Mouse (Mus musculus) cortical plate, adult 2 months (tissue): ENCODE data around the gene Slc2a6. TPM values are rescaled to one million over a fixed set of nuclear protein-coding genes. Genes with fewer than 3 reads are reported as not detected.

Experiments
- H3K27ac ChIP-seq: fragments of 200-500 bp; 2 replicates; pipeline ENCODE4 v1.5.1; 2012; ENCODE audit warnings: low read length, control low read depth, inconsistent platforms; ENCODE audit not compliant: insufficient read depth
- H3K4me1 ChIP-seq: fragments of 200-500 bp; 2 replicates; pipeline ENCODE4 v1.6.1; 2011; ENCODE audit warnings: low read length; ENCODE audit not compliant: control insufficient read depth, insufficient read depth
- H3K4me3 ChIP-seq: fragments of 200-500 bp; 2 replicates; pipeline ENCODE4 v1.5.1; 2011; ENCODE audit warnings: mild to moderate bottlenecking, low read length, control low read depth; ENCODE audit not compliant: insufficient read depth
- CTCF ChIP-seq: fragments of 200-500 bp; IDR thresholded peaks from 2 replicates; pipeline ENCODE4 v1.5.1; 2011; ENCODE audit warnings: mild to moderate bottlenecking, control low read depth, low read length; ENCODE audit not compliant: insufficient read depth; ENCODE audit errors: extremely low read depth
- POLR2A ChIP-seq: fragments of 200-500 bp; IDR thresholded peaks from 2 replicates; pipeline ENCODE4 v1.6.1; 2011; ENCODE audit warnings: mild to moderate bottlenecking, low read length, control low read depth; ENCODE audit not compliant: insufficient read depth; ENCODE audit errors: extremely low read depth
- polyA plus RNA-seq: library from polyadenylated mRNA; depleted of rRNA; stranded (reverse); fragments of >200 nt; gene quantifications from 2 replicates; pipeline ENCODE4 v1.2.3, GENCODE M21; 2012

The Slc2a6 gene
- polyA plus RNA-seq, 1 experiment, result 43.2 TPM

- no peak overlapping the region for H3K27ac ChIP-seq
- H3K4me3 ChIP-seq, result no peak overlapping the region
- TF ChIP-seq CTCF (no peak), POLR2A (peak; percentile 53; the same call in 1 of the 2 replicates)
- no peaks in the 10 kb centered on the region for H3K4me1 ChIP-seq
Observed at GRCm38 (mm10) chr2:27021103-27021502, 6.7 kb downstream of the Slc2a6 start.

- TF ChIP-seq CTCF, result no peak
- no peak for TF ChIP-seq POLR2A
Observed at GRCm38 (mm10) chr2:27019530-27019929, 8.3 kb downstream of the Slc2a6 start.

GRCm38 (mm10) chr2:27017802-27018201, 10.0 kb downstream of the Slc2a6 start:
- no peak overlapping the region for H3K4me3 ChIP-seq
- no peaks in the 10 kb centered on the region for H3K4me1 ChIP-seq
- TF ChIP-seq CTCF (peak; percentile 91), POLR2A (no peak)

More at GRCm38 (mm10) chr2:27019530-27019929, 8.3 kb downstream of the Slc2a6 start:
- Histone ChIP-seq H3K27ac (no peak overlapping the region), H3K4me1 (no peaks in the 10 kb centered on the region), H3K4me3 (no peak overlapping the region)

GRCm38 (mm10) chr2:27009714-27010244, 18.0 kb downstream of the Slc2a6 start, which contains the start of gene Cacfd1:
Cacfd1 (plus strand) TSS chr2:27009926.
- peak within 1 kb of the TSS; percentile 52 for H3K4me3 ChIP-seq
- TF ChIP-seq POLR2A, result peak; percentile 57; the same call in 1 of the 2 replicates
- no peak for TF ChIP-seq CTCF
- H3K27ac ChIP-seq, result peak within 1 kb of the TSS; percentile 28; the same call in 1 of the 2 replicates
- H3K4me1 ChIP-seq, result peaks cover 2% of the 10 kb centered on the region; the same call in 1 of the 2 replicates

More at GRCm38 (mm10) chr2:27017802-27018201, 10.0 kb downstream of the Slc2a6 start:
- H3K27ac ChIP-seq, result no peak overlapping the region

GRCm38 (mm10) chr2:27007701-27008100, 20.1 kb downstream of the Slc2a6 start:
- TF ChIP-seq CTCF (no peak), POLR2A (no peak)
- H3K4me1 ChIP-seq, result peaks cover 2% of the 10 kb centered on the region; the same call in 1 of the 2 replicates
- H3K4me3 ChIP-seq, result no peak overlapping the region
- no peak overlapping the region for H3K27ac ChIP-seq

GRCm38 (mm10) chr2:27006255-27006654, 21.5 kb downstream of the Slc2a6 start:
- TF ChIP-seq CTCF, result no peak
- TF ChIP-seq POLR2A, result no peak
- no peak overlapping the region for H3K27ac ChIP-seq
- H3K4me3 ChIP-seq, result no peak overlapping the region
- peaks cover under 1% of the 10 kb centered on the region; the same call in 1 of the 2 replicates for H3K4me1 ChIP-seq

DNA sequence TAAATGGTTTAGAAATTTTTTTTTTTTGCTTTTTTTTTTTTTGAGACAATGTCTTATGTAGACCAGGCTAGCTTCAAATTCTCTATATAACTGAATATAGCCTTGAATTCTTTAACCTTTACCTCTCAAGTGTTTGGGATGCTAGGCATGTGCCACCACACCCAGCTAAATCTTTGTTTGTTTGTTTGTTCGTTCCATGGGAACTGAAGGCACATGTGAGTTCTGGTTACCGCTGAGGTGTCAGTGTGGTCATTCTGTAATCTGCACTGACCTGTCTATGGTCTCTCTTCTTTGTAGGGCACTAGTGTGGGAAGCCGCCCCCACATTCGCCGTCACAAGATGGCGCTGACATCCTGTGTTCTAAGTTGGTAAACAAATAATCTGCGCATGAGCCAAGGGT, 29.8 kb downstream of the Slc2a6 start:
- no peak for TF ChIP-seq POLR2A
- no peak for TF ChIP-seq CTCF
- Histone ChIP-seq H3K27ac (no peak overlapping the region), H3K4me1 (no peaks in the 10 kb centered on the region), H3K4me3 (no peak overlapping the region)

DNA sequence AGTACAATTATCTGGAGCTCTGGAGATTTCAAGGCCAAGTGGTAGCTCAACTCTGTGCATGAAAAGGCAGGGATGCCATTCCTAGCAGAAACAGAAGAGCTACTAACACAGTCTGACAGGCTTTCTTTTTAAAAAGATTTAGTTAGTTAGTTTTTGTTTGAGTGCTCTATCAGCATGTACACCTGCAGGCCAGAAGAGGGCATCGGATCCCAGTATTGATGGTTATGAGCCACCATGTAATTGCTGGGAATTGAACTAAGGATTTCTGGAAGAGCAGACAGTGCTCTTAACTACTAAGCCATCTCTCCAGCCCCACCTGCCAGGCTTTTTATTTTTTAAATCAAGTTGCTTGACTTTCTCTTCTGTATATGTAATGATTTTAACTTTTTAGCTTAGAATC, 30.3 kb downstream of the Slc2a6 start:
- H3K4me1 ChIP-seq, result no peaks in the 10 kb centered on the region
- no peak for TF ChIP-seq POLR2A
- TF ChIP-seq CTCF, result no peak
- H3K4me3 ChIP-seq, result no peak overlapping the region
- H3K27ac ChIP-seq, result no peak overlapping the region

GRCm38 (mm10) chr2:26993936-26994335, 33.9 kb downstream of the Slc2a6 start:
- Histone ChIP-seq H3K4me3 (no peak overlapping the region), H3K4me1 (no peaks in the 10 kb centered on the region), H3K27ac (no peak overlapping the region)
- TF ChIP-seq CTCF, result no peak
- no peak for TF ChIP-seq POLR2A

- Histone ChIP-seq H3K27ac (no peak overlapping the region), H3K4me3 (no peak overlapping the region), H3K4me1 (no peaks in the 10 kb centered on the region)
- no peak for TF ChIP-seq CTCF
- TF ChIP-seq POLR2A, result no peak
Observed at GRCm38 (mm10) chr2:26984640-26985039, 43.2 kb downstream of the Slc2a6 start.

GRCm38 (mm10) chr2:26984179-26984578, 43.6 kb downstream of the Slc2a6 start:
- H3K27ac ChIP-seq, result no peak overlapping the region
- no peak overlapping the region for H3K4me3 ChIP-seq
- no peaks in the 10 kb centered on the region for H3K4me1 ChIP-seq
- TF ChIP-seq CTCF, result no peak
- TF ChIP-seq POLR2A, result no peak
